Comparison of ENCODE assay signal across 8 mouse cellular contexts in the genomic region with DNA sequence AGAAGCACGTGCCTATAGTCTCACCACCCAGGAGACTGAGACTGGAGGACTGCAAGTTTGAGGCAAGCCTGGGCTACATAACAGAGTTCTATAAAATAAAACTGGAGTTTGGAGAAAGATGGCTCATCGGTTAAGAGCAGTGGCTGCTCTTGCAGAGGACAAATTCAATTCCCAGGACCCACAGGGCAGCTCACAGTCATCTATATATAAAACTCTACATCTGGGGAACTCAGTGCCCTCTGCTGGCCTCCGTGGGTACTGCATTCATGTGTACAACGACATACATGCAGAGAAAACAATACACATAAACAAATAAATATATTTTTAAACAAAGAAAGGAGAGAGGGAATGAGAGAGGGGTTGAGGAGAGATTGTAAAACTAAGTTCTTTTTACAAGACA.
DNase-seq lines count a peak whose midpoint lies in the region; ATAC-seq and TF ChIP-seq lines count a peak whose summit lies in the region.

No protein-coding gene starts in this region.

- peak; percentile 83 for TF ChIP-seq CTCF in gastrocnemius, adult 2 months (IDR thresholded peaks at IDR 0.05)
- TF ChIP-seq CTCF in brain, embryonic 14.5 days (IDR thresholded peaks at IDR 0.05; ENCODE audit: borderline replicate concordance, extremely low read depth, insufficient read depth, insufficient read length) = peak; percentile 69; the same call in 1 of the 2 replicates
- peak; percentile 75 for TF ChIP-seq CTCF in hindbrain, postnatal 0 days (IDR thresholded peaks at IDR 0.05; ENCODE audit: low read depth)

- no peak overlapping the region for H3K4me3 ChIP-seq in gastrocnemius, adult 2 months
- H3K4me3 ChIP-seq in neural tube, embryonic 15.5 days (replicated peaks) = no peak overlapping the region
- H3K4me3 ChIP-seq in hindbrain, postnatal 0 days (ENCODE audit: low read length) = no peak overlapping the region

- H3K36me3 ChIP-seq in neural tube, embryonic 15.5 days = no peaks in the 10 kb centered on the region
- no peaks in the 10 kb centered on the region for H3K36me3 ChIP-seq in hindbrain, postnatal 0 days (ENCODE audit: insufficient read depth, low read length)

- no peak for ATAC-seq in neural tube, embryonic 15.5 days (ENCODE audit: low FRiP score)
- no peak for ATAC-seq in hindbrain, postnatal 0 days
- ATAC-seq in neutrophil, adult 5-6 weeks (ENCODE audit: extremely low read depth, insufficient number of reproducible peaks, low FRiP score, poor library complexity, severe bottlenecking) = 0 out of 2 replicates have a peak, but pooled peaks have one; percentile 16

- no peaks in the 10 kb centered on the region for H3K27me3 ChIP-seq in neural tube, embryonic 15.5 days (replicated peaks)
- no peaks in the 10 kb centered on the region for H3K27me3 ChIP-seq in hindbrain, postnatal 0 days (ENCODE audit: insufficient read depth, low read length)

- WGBS in neural tube, embryonic 15.5 days = 51% methylated on average over 4 of the region's 4 CpGs
- 47% methylated on average over 4 of the region's 4 CpGs for WGBS in hindbrain, postnatal 0 days

- no peak overlapping the region for H3K9ac ChIP-seq in neural tube, embryonic 15.5 days (replicated peaks)
- no peak overlapping the region for H3K9ac ChIP-seq in hindbrain, postnatal 0 days (replicated peaks; ENCODE audit: low read length)

- no peak overlapping the region for H3K27ac ChIP-seq in gastrocnemius, adult 2 months
- no peak overlapping the region for H3K27ac ChIP-seq in neural tube, embryonic 15.5 days (replicated peaks)
- H3K27ac ChIP-seq in hindbrain, postnatal 0 days = no peak overlapping the region

- H3K4me1 ChIP-seq in neural tube, embryonic 15.5 days = peaks cover 4% of the 10 kb centered on the region; the same call in 1 of the 2 replicates
- H3K4me1 ChIP-seq in hindbrain, postnatal 0 days (ENCODE audit: insufficient read depth, low read length) = no peaks in the 10 kb centered on the region

- no peaks in the 10 kb centered on the region for H3K9me3 ChIP-seq in neural tube, embryonic 15.5 days (replicated peaks)
- H3K9me3 ChIP-seq in hindbrain, postnatal 0 days (ENCODE audit: low read length) = no peaks in the 10 kb centered on the region

- peak; percentile 44 for DNase-seq in gastrocnemius, adult 2 months
- DNase-seq in gastrocnemius, postnatal 14 days = no peak
- peak; percentile 33 for DNase-seq in neural tube, embryonic 10.5 days (ENCODE audit: extremely low spot score, low spot score)
- peak; percentile 45 for DNase-seq in brain, embryonic 14.5 days (ENCODE audit: low read depth)
- peak; percentile 49 for DNase-seq in hindbrain, postnatal 0 days (ENCODE audit: low spot score)
- DNase-seq in urinary bladder, postnatal 4 days (ENCODE audit: low spot score in 2 of 2) = no peak

- H3K4me2 ChIP-seq in neural tube, embryonic 15.5 days = no peak overlapping the region
- H3K4me2 ChIP-seq in hindbrain, postnatal 0 days (ENCODE audit: low read depth, low read length) = no peak overlapping the region

- TF ChIP-seq POLR2A in brain, embryonic 14.5 days (IDR thresholded peaks at IDR 0.05; ENCODE audit: borderline replicate concordance, extremely low read depth, insufficient read depth, insufficient read length, poor library complexity, severe bottlenecking) = no peak

- intact Hi-C loops in gastrocnemius, adult 2 months (cut with DNase I) = no loop called here
- intact Hi-C loops in gastrocnemius, postnatal 14 days (cut with DNase I; ENCODE audit: low total_unique reads) = no loop called here

Comparison
In these comparisons a context has a peak if more than half of its experiments do, and no peak if none do; other contexts are left out.
1. DNase-seq: peak in gastrocnemius, adult 2 months (single experiment), neural tube, embryonic 10.5 days (single experiment), brain, embryonic 14.5 days (single experiment) and hindbrain, postnatal 0 days (single experiment); none in gastrocnemius, postnatal 14 days (single experiment) and urinary bladder, postnatal 4 days (0 of 2).
2. Peak in every context shown above with its lines, with median percentiles within 50 percentile points of each other: CTCF ChIP-seq.